Mouse (Mus musculus) heart, postnatal 10 days (tissue): ENCODE data around the gene Pepd. TPM values are rescaled to one million over a fixed set of nuclear protein-coding genes. Genes with fewer than 3 reads are reported as not detected.
A peak's percentile ranks its signal among the peaks of the same experiment; 100 is the strongest.

Experiments used
- DNase-seq, 2 experiments: peaks; one replicate each; pipeline ENCODE4 v3.0.0; 2021
- intact Hi-C: fragments of 180-260 bp; cut with DNase I; formaldehyde crosslinking; loops from one replicate; pipeline ENCODE4 v1.15.1; 2025
- total RNA-seq, 2 experiments: library from RNA; stranded (reverse); gene quantifications; 2 replicates each; pipeline ENCODE4 v1.2.3; 2021

Pepd gene
- total RNA-seq, 2 experiments from 2014 or later, result 26.3 to 27.6 TPM

DNA sequence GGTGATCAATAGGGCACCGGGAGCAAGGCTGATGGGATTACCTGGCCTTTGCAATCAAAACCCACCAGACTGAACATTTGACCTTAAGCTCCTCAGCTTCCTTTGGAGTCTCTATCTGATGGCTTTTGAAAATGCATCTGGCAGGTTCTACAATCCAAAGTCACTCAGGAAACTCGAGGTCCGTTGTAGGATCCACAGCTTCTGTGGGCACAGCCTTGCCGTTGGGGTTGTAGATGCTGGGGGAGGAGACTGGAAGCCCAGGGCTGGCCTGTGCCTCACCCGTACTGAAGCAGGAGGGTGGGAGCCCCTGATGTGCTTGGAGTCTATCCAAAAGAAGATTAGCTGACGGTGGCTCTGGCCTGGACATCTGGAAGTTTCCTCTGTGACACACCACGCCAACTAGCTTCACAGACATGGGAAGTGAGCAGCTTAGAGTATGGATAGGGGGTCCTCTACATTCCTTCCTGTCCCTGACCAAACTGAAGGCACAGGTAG is 18.1 kb downstream of the Pepd start:
- intact Hi-C loops, result no loop called here
- no peak for DNase-seq

DNA sequence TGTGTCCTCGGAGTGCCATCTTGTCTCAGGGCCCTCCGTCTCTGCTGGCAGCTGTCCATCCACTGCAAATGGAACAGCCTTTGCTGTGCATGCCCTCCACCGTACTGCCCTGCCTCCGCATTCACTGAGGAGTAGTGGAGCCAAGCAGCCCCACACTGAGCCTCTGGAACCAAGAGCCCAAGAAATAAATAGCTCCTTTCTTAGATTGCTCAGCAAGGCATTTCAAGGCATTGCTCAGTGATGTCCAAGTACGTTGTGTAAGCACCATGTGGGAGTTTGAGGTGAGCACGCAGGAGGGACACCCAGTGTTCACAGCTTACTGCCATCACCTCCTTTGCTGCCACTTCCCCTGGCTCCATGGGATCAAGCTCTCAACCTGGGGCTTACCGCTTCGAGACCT is 20.5 kb downstream of the Pepd start:
- intact Hi-C loops, result no loop called here
- DNase-seq, result no peak

DNA sequence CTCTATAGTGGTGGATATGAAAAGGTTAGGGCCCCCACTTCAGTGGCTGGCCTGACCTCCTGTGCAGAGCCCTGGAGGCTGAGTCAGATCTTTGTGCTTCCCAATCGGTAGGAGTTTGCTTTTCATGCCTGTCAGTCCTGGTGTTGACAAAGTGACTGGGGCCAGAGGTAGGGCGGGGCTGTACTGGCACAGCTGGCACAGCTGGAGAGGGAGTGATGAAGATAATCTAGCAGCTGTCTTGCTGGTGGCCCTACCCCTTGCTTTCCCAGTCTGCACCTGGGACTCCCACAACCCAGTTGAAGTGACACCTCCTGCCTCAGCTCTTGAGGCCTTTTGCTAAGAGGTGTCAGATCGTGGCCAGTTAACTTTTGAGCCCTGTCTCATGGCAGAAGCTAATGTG is 21.0 kb downstream of the Pepd start:
- intact Hi-C loops, result no loop called here
- DNase-seq, result no peak

DNA sequence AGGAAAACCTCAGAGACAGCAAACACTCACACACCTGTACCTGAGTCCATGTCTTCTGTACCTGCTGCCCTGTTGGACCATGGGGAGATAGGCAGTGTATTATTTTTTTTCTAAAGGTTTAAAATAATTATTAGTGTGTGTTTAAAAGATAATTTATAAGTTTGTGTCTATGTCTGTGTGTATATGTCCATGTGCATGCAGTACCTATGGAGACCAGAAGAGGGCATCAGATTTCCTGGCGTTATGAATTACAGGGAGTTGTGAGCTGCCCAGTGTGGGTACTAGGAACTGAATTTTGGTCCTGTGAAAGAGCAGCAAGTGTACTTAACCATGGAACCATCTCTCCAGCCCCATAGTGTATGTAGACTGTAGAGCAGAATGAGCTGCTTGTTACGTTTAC is 24.2 kb downstream of the Pepd start:
- intact Hi-C loops, result no loop called here
- no peak for DNase-seq

DNA sequence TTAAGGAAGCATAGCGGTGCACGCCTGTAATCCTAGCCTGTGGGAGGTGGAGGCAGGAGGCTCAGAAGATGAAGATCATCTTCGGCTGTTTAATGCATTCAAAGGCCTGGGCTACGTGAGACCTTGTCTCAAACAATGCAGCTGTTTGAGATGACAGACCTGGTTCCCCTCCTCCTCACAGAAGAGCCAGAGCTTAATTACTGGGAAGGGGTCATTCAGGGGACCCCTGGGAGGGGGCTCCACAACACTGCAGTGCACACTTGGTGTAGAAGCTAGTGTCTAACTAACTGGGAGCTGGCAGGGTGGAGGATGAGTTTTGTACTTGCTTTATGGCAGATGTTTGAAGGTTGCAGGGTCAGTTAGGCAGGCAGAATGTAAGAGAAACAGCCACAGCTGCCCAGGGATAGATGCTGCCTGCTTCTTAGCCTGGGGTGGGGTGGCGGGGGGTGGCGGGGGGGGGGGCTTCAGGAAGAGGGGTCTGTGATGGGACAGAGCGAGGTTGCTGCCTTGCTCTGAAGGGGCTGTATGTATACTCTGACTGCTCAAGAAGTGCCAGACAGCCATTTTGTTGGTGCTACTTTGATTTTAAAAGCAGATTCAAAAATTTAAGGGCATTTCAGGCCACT is 26.6 kb downstream of the Pepd start:
- DNase-seq, result peak in 1 of 2 experiments; percentile 17
- intact Hi-C loops, result no loop called here

DNA sequence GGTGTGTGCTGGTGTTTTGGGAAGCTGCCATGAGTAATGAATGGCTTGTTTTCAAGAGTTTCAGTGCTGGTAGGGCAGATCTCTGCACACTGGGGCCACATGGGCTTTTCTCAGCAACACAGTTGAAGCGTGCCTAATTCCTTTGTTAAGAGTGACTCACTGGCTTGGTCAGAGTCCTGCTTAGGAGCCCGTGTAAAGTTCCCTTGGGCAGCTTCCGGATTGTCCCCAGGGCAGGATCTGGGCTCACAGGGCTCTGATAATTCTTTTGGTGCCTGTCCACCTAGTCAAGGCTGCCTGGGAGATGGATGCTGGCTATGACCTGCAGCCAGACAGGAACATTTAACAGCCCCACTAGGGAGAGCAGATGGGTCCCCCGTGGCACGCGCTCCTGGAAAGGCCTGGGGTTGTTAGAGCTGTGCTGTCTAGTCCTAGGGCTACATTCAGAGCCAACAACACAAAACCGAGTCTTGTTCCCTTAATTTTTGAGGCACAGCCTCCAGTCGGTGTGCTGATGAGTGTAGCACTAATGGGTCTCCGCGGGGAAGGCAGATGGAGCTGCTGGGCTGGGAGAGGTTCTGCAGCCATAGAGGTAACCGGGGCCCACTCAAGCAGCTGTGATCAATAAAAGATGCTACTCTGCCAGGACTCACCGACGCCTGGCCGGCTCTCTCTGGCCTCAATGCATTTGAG is 27.2 kb downstream of the Pepd start:
- intact Hi-C loops, result no loop called here
- DNase-seq, result peak; percentile 51 to 61

DNA sequence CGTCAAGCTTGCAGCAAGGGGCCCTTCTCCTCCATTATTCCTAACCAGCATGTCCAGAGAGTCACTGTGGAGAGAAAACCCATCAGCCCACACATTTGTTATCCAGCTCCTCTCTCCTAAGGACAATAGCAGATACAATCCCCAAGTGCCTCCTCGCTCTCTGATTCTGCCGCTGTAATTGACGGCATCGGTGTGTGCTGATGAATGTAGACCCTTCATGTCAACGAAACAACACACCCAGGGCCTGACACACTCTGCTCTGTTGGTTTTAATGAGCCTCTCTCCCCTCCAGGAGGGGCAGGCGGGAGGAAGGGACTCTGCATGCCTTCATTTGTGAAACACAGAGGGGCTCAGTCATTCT is 27.8 kb downstream of the Pepd start:
- intact Hi-C loops, result no loop called here
- no peak for DNase-seq

DNA sequence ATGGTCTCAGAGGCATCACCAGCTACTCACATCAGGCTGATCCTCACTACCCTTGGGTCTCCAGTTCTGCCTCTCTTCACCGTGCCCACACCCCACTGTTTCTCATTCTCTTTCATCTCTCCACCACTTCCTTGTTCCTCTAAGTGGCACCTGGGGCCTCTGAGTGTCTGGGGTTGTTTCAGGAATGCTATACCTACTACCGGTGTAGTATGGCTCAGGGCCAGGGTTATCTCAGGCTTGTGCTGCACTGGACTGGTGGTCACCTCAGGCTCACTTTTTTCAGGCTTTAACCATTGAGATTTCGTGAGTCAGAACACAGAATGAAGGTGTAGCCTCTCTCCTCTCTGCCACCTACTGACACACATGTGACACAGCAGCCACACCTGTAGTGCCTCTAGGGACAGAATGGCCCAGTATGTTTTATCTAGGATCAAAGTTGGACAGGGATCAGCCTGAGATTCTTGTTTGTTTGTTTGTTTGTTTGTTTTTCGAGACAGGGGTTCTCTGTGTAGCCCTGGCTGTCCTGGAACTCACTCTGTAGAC is 31.5 kb downstream of the Pepd start:
- intact Hi-C loops, result no loop called here
- DNase-seq, result no peak

DNA sequence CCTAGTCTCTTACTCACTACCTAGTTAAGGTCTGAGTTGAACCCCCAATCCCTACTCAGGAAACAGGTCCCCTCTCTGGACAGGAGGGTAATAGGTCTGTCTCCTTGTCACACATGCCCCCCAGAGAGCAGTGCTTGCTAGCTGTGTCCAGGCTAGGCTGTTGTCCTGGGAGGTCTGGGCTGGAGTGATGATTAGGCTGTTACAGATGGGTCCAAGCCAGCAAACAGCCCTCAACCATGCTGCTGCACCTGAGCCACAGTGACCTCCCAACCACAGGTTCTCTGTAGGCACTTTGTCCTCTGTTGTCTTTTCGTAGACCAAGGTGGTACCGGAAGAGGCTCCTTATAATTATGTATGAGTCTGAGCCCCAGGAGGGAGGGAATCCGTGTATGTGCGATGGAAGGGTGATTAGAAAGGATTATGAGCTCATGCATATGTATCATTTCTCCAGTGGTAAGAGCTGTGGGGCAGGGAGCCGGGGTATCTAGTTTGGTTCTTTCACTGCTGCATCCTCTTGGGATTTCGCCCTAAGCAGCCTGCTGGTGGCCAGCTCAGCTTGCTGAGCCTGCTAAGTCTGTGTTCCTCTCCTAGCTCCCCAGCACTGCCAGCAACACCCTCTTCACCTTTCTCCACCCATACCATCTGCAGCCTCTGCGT is 34.2 kb downstream of the Pepd start:
- DNase-seq, result no peak
- intact Hi-C loops, result no loop called here

DNA sequence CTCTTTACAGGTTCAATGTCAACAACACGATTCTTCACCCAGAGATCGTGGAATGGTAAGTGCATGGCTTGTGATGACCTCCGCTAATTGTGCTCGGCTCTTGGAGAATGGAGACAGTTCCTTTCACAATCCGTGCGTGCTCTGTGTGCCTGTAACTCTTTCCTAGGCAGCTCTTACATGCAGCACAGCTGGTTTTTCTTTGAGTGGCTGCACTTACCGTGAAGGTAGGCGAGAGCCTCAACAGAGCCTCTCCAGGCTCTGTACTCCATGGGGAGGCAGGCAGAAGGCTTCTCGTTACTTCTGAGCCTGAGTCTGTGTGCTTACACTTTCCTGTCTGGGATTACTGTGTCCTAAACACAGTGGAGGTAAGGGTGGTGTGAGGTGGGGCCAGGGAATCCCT is 42.4 kb downstream of the Pepd start:
- DNase-seq, result no peak
- intact Hi-C loops, result no loop called here

DNA sequence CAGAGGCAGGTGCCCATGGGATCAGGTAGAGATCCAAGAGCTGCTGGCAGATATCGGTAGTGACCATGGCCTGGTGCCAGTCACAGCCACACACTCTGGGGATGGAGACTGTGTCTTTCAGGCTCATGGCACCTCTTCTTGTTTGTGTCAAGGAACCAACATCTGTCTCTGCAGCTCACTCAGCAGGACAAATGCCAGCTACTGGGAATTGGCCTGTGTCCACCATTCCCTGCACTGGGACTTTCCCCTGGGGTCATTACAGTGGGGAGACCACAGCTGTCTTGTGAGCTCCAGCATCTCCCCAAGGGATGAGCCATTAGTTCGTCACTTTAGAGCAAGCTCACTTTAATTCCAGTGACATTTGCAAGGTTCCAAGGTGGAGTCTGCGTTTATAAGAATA is 43.1 kb downstream of the Pepd start:
- peak in 1 of 2 experiments; percentile 18 for DNase-seq

DNA sequence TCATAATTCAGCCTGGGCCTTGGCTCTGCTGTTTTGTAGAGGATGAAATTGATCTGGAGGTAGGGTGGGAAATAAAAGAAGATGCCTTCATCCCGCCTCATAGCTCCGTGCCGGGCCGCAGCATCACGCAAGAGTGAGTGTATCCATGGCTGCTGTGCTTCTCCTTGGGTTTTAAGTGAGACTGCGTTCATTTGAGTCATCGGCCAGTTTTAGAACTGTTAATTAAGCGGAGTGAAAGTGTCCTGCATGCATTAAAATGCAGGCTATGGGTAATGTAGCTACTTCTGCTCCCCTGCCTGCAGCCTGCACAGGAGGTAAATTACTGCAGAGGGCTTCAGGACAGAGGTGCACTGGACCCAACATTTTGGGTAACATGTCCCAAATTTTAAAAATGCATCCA is 45.0 kb downstream of the Pepd start:
- intact Hi-C loops, result no loop called here

More for the DNA sequence above, 43.1 kb downstream of the Pepd start:
- intact Hi-C loops, result no loop called here

DNA sequence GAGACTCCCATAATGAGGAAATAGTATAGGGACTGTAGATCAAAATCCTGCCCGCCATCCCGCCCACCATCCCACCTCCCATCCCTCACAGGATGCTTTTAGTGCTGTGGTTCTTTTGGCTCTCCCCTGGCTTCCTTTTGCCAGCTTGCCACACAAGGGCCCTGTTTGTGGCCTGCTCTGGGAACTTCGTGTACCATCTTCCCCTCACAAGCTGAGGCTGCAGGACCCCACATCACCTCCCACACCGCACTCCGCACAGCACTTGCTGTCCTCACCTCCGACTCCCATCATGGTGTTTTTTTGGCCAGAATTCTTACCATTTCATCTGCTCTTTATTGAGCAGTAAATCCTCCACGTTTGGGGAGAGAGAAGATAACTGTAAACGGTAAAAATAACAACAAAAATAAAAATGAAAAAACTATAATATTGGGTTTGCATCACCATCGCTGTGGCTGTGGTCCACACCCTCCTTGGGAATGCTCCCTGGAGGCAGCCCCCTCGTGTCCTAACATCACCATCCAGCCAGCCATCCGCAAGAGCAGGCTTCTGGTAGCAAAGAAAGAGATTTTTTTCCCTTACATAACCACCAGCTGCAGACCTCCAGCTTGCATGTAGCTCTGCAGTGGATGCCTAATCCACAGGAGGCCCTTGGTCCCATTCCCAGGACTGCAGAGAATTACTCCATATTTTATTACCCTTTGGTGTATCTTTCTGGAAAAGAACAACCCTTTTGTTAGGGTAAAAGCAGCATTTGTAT is 51.9 kb downstream of the Pepd start:
- intact Hi-C loops, result no loop called here
- peak; percentile 18 to 31 for DNase-seq

More for the DNA sequence above, 45.0 kb downstream of the Pepd start:
- no peak for DNase-seq

DNA sequence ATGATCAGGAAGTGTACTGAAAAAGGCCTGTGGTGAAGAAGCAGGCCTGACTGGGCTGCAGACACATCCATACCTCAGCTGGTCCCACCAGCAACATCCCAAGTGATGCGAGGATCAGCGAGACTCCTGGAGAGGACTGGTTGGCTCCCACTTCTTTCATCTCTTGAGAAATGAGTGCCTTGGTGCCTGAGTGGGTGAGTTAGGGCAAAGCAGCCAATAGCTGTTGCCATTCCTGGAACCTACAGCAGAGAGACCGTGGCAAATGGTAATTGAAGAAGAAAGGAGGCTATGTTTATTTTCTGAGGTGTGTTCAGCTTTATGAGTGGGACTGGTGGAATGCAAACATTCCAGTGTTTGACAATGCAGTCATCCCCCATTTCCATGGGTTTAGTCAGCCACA is 55.2 kb downstream of the Pepd start:
- DNase-seq, result no peak
- intact Hi-C loops, result no loop called here

DNA sequence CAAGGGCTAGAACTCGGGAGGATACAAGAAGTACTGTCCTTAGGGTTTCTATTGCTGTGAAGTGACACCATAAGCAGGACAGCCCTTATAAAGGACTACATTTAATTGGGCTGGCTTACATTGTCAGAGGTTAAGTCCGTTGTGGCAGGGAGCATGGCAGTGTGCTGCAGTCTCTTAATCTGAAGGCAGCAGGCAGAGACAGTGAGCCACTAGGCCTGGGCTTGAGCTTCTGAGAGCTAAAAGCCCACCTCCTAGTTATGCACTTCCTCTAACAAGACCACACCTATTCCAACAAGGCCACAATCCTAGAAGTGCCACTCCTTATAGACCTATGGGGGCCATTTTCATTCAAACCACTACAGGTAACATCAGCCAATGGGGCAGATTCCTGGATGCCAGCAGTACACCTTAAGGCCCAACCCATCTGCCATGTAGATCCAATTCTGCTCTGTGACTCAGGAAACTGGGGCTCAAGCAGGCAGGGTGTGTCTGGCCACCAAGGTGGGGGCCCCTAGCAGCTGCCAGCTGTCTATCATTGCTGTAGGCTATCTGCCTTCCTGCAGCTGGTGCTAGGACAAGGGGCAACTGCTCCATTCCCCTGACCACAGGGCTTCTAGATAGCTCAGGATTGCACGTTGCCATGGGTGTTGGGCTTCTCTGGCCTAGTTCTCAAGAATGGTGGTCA is 56.7 kb downstream of the Pepd start:
- DNase-seq, result no peak
- intact Hi-C loops, result no loop called here

DNA sequence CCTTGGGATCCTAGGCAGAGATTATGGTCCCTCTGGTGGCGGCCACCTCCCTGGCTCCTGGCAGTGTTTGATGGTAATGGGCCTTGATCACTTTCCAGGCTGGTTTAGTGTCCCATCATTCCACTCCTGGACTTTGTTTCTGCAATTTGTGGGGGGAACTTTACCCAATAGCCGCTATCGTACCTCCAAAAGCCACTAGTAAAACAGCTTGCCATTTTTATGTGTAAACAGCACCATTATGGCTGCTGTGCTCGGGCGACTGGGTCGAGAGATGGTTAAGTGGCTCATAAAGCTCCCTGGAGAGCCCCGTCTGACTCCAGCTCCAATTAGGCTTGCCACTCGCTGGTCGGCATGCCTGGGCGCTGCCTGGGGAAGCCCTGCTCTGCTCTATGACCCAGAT is 59.6 kb downstream of the Pepd start:
- no peak for DNase-seq
- intact Hi-C loops, result no loop called here

DNA sequence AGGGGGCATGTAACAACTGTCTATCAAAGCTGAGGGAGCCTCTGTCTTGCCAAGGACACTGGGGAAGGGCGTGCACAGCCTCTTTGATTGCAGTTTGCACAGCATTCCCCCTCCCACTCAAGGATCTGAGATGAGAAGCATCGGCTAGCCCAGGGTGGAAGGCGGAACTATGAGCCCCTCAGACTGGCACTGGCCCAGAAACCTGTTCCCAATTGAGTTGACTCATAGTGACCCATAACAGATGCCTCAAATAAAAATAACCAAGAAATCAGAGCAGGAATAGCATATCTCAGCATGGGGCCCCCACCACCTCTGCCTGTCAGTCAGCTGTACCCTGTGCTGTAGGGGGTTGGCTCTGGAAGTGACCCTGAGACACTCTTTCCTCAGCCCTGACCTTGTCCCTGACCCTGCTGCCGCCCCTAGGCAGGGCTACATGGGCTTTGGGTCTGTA is 60.8 kb downstream of the Pepd start:
- DNase-seq, result peak; percentile 8 to 27
- intact Hi-C loops, result no loop called here

DNA sequence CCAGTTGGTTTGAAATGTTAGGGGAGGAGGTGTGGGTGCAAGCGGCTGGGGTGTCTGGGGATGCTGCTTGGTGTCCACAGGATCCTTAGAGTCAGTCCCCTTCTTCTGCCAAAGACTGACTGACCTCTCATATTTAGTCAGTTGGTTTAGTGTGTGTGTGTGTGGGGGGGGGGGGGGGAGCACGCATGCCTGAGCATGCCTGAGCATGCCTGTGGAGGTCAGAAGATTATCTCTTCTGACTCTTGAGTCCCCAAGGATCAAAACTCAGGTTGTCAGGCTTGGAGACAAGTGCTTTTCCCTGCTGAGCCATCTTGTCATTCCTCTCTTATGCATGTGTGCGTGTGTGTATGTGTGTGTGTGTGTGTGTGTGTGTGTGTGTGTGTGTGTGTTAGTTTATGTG is 61.7 kb downstream of the Pepd start:
- intact Hi-C loops, result no loop called here
- DNase-seq, result no peak

DNA sequence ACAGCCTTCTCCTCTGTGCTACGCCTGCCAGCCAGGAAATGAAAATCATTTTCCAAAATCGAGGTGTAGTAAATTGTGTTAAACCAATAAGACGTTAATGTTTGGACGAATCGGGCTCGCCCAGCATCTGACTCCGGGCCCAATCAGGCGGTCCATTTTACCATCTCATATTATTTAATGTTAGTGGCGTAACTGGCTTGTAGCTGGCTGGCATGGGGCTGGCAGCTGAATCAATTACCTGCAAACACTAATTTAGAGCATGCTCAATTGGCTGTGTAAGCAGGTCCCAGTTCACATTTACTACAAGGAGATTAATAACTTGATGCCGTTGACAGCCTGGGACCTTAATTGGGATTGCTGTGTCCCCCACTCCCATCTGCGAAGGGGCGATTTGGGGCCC is 63.7 kb downstream of the Pepd start:
- intact Hi-C loops, result no loop called here

DNA sequence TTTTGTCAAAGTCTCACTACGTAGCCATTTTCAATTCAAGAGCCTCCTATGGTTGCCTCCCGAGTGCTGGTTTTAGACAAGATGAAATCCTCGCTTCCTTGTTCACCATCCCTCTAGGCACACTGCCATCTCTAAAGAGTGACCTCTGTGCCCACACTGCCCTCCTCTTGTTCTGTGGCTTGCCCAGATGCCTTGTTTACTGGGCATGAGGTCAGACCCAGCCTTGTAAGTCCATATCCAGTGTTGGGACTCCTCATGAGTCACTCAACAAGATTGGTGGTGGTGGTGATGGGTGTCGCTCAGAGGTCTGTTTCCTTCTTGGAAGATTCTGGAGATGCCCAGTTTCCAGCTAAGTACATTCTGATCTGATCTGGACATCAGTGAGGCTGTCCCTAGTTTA is 65.2 kb downstream of the Pepd start:
- DNase-seq, result no peak
- intact Hi-C loops, result no loop called here

More for the DNA sequence above, 63.7 kb downstream of the Pepd start:
- DNase-seq, result no peak
